Mouse (Mus musculus) midbrain, embryonic 14.5 days (tissue): Measurements from ENCODE around the gene Nck2. TPM values are rescaled to one million over a fixed set of nuclear protein-coding genes. Genes with fewer than 3 reads are reported as not detected.

ENCODE experiments used
- ATAC-seq: fragments of 200-750 bp; cut with Nextera tagmentation; 2 replicates; pipeline ENCODE4 v1.8.0; 2017; ENCODE audit warnings: moderate number of reproducible peaks, moderate library complexity; ENCODE audit not compliant: low FRiP score, low TSS enrichment
- DNase-seq: peaks from one replicate; pipeline ENCODE4 v3.0.0-alpha.2; 2015
- H3K27ac ChIP-seq: fragments of 300-500 bp; sonication (generic); replicated peaks from 2 replicates; pipeline ENCODE4 v1.5.1; 2014; ENCODE audit warnings: mild to moderate bottlenecking, low read depth, low read length, moderate library complexity
- H3K27me3 ChIP-seq: fragments of 300-500 bp; sonication (generic); 2 replicates; pipeline ENCODE4 v1.6.1; 2014; ENCODE audit warnings: low read length, control low read depth, mixed read lengths; ENCODE audit not compliant: control insufficient read depth, insufficient read depth
- H3K36me3 ChIP-seq: fragments of 300-500 bp; sonication (generic); 2 replicates; pipeline ENCODE4 v1.6.1; 2014; ENCODE audit warnings: low read length, control low read depth; ENCODE audit not compliant: control insufficient read depth, insufficient read depth
- H3K4me1 ChIP-seq: fragments of 300-500 bp; sonication (generic); 2 replicates; pipeline ENCODE4 v1.6.1; 2014; ENCODE audit warnings: mild to moderate bottlenecking, antibody characterized with exemption, low read length, control low read depth; ENCODE audit not compliant: control insufficient read depth, insufficient read depth
- H3K4me2 ChIP-seq: fragments of 300-500 bp; sonication (generic); 2 replicates; pipeline ENCODE4 v1.6.1; 2014; ENCODE audit warnings: mild to moderate bottlenecking, low read length, moderate library complexity
- H3K4me3 ChIP-seq: fragments of 300-500 bp; sonication (generic); replicated peaks from 2 replicates; pipeline ENCODE4 v1.5.1; 2014; ENCODE audit warnings: low read depth, low read length
- H3K9ac ChIP-seq: fragments of 300-500 bp; sonication (generic); replicated peaks from 2 replicates; pipeline ENCODE4 v1.6.1; 2014; ENCODE audit warnings: mild to moderate bottlenecking, low read length, moderate library complexity
- H3K9me3 ChIP-seq: fragments of 300-500 bp; sonication (generic); 2 replicates; pipeline ENCODE4 v1.6.1; 2016; ENCODE audit warnings: low read length, control low read depth, mixed read lengths; ENCODE audit not compliant: control insufficient read depth
- WGBS: fragments of 180-500 bp; shearing (Covaris S2); extraction: QIAGEN DNeasy Blood & Tissue Kit; methylation state at CpG from one replicate; pipeline ENCODE4 v1.1.7; 2014; 5-methylcytosine and 5-hydroxymethylcytosine counted together
- polyA plus RNA-seq: library from polyadenylated mRNA; unstranded; fragments of >200 nt; fragmentation: Nextera tagmentation; extraction: Ambion mirVana; gene quantifications from 2 replicates; pipeline ENCODE4 v1.2.1, GENCODE M21; 2014

The Nck2 gene
- polyA plus RNA-seq, 1 experiment from 2014 or later: 38.8 TPM

- Histone ChIP-seq H3K27me3 (no peaks in the 10 kb centered on the region), H3K4me1 (0 out of 2 replicates have a peak, but pooled peaks cover 24% of the 10 kb centered on the region), H3K4me2 (no peak overlapping the region), H3K27ac (no peak overlapping the region), H3K9ac (no peak overlapping the region), H3K4me3 (no peak overlapping the region), H3K9me3 (no peaks in the 10 kb centered on the region), H3K36me3 (no peaks in the 10 kb centered on the region)
- ATAC-seq: no peak
- DNase-seq: no peak
- 96% methylated on average over 6 of the region's 6 CpGs for WGBS
Observed at GRCm38 (mm10) chr1:43501143-43501919, 57.0 kb downstream of the Nck2 start.

- Histone ChIP-seq H3K4me2 (no peak overlapping the region), H3K9me3 (no peaks in the 10 kb centered on the region), H3K4me3 (no peak overlapping the region), H3K27ac (no peak overlapping the region), H3K9ac (no peak overlapping the region), H3K4me1 (0 out of 2 replicates have a peak, but pooled peaks cover 24% of the 10 kb centered on the region), H3K36me3 (no peaks in the 10 kb centered on the region), H3K27me3 (no peaks in the 10 kb centered on the region)
- ATAC-seq: no peak
- 63% methylated on average over 10 of the region's 10 CpGs for WGBS
- DNase-seq: no peak
Observed at GRCm38 (mm10) chr1:43501920-43502791, 57.8 kb downstream of the Nck2 start.

GRCm38 (mm10) chr1:43502792-43503146, 58.4 kb downstream of the Nck2 start:
- Histone ChIP-seq H3K9me3 (no peaks in the 10 kb centered on the region), H3K4me3 (no peak overlapping the region), H3K9ac (no peak overlapping the region), H3K27ac (no peak overlapping the region), H3K4me1 (0 out of 2 replicates have a peak, but pooled peaks cover 24% of the 10 kb centered on the region), H3K4me2 (no peak overlapping the region), H3K27me3 (no peaks in the 10 kb centered on the region), H3K36me3 (no peaks in the 10 kb centered on the region)
- DNase-seq (no peak), ATAC-seq (no peak)
- 52% methylated on average over 8 of the region's 8 CpGs for WGBS

GRCm38 (mm10) chr1:43503261-43503660, 58.9 kb downstream of the Nck2 start:
- Histone ChIP-seq H3K27ac (no peak overlapping the region), H3K4me3 (no peak overlapping the region), H3K9me3 (no peaks in the 10 kb centered on the region), H3K4me1 (0 out of 2 replicates have a peak, but pooled peaks cover 24% of the 10 kb centered on the region), H3K36me3 (no peaks in the 10 kb centered on the region), H3K9ac (no peak overlapping the region), H3K4me2 (no peak overlapping the region), H3K27me3 (no peaks in the 10 kb centered on the region)
- WGBS: 88% methylated on average over 2 of the region's 2 CpGs
- DNase-seq (no peak), ATAC-seq (no peak)

- WGBS: 73% methylated on average over 6 of the region's 6 CpGs
- Histone ChIP-seq H3K9me3 (no peaks in the 10 kb centered on the region), H3K36me3 (no peaks in the 10 kb centered on the region), H3K4me1 (0 out of 2 replicates have a peak, but pooled peaks cover 24% of the 10 kb centered on the region), H3K27ac (no peak overlapping the region), H3K4me2 (no peak overlapping the region), H3K9ac (no peak overlapping the region), H3K27me3 (no peaks in the 10 kb centered on the region), H3K4me3 (no peak overlapping the region)
- DNase-seq (no peak), ATAC-seq (no peak)
Observed at GRCm38 (mm10) chr1:43503676-43504075, 59.3 kb downstream of the Nck2 start.

- Histone ChIP-seq H3K4me2 (no peak overlapping the region), H3K4me1 (0 out of 2 replicates have a peak, but pooled peaks cover 24% of the 10 kb centered on the region), H3K27me3 (no peaks in the 10 kb centered on the region), H3K36me3 (no peaks in the 10 kb centered on the region), H3K9ac (no peak overlapping the region), H3K4me3 (no peak overlapping the region), H3K27ac (no peak overlapping the region), H3K9me3 (no peaks in the 10 kb centered on the region)
- 8% methylated on average over 4 of the region's 4 CpGs for WGBS
- peak; percentile 89 for ATAC-seq
- DNase-seq: peak; percentile 81
Observed at GRCm38 (mm10) chr1:43504235-43504634, 59.9 kb downstream of the Nck2 start.

- H3K4me2 ChIP-seq: no peak overlapping the region
- no peak overlapping the region for H3K27ac ChIP-seq
- H3K27me3 ChIP-seq: no peaks in the 10 kb centered on the region
- H3K9me3 ChIP-seq: no peaks in the 10 kb centered on the region
- H3K4me1 ChIP-seq: 0 out of 2 replicates have a peak, but pooled peaks cover 24% of the 10 kb centered on the region
- peaks cover 4% of the 10 kb centered on the region; the same call in 1 of the 2 replicates for H3K36me3 ChIP-seq
- no peak overlapping the region for H3K4me3 ChIP-seq
- DNase-seq (no peak), ATAC-seq (no peak)
- H3K9ac ChIP-seq: no peak overlapping the region
- WGBS: 90% methylated on average over 3 of the region's 3 CpGs
Observed at GRCm38 (mm10) chr1:43506638-43507037, 62.3 kb downstream of the Nck2 start.

GRCm38 (mm10) chr1:43507809-43508208, 63.4 kb downstream of the Nck2 start:
- no peaks in the 10 kb centered on the region for H3K27me3 ChIP-seq
- no peak overlapping the region for H3K27ac ChIP-seq
- no peaks in the 10 kb centered on the region for H3K9me3 ChIP-seq
- ATAC-seq: no peak
- WGBS: 79% methylated on average over 1 of the region's 1 CpGs
- H3K4me1 ChIP-seq: 0 out of 2 replicates have a peak, but pooled peaks cover 24% of the 10 kb centered on the region
- H3K36me3 ChIP-seq: peaks cover 4% of the 10 kb centered on the region; the same call in 1 of the 2 replicates
- no peak overlapping the region for H3K9ac ChIP-seq
- DNase-seq: no peak
- H3K4me2 ChIP-seq: no peak overlapping the region
- H3K4me3 ChIP-seq: no peak overlapping the region
